Mouse (Mus musculus) kidney, postnatal 0 days (tissue): Measurements from ENCODE around the gene Chil1. TPM values are rescaled to one million over a fixed set of nuclear protein-coding genes. Genes with fewer than 3 reads are reported as not detected.

Experiments used
- ATAC-seq: fragments of 200-750 bp; cut with Nextera tagmentation; replicated peaks from 2 replicates; pipeline ENCODE4 v1.8.0; 2017; ENCODE audit warnings: low read depth, moderate number of reproducible peaks, moderate TSS enrichment, moderate library complexity; ENCODE audit not compliant: low FRiP score
- DNase-seq: peaks from one replicate; pipeline ENCODE4 v3.0.0-alpha.2; 2016; ENCODE audit warnings: low spot score
- H3K27ac ChIP-seq: fragments of 300-500 bp; sonication (generic); 2 replicates; pipeline ENCODE4 v1.5.1; 2014; ENCODE audit warnings: mild to moderate bottlenecking
- H3K27me3 ChIP-seq: fragments of 300-500 bp; sonication (generic); 2 replicates; pipeline ENCODE4 v1.6.1; 2014; ENCODE audit warnings: low read length, mixed read lengths; ENCODE audit not compliant: insufficient read depth
- H3K36me3 ChIP-seq: fragments of 300-500 bp; sonication (generic); 2 replicates; pipeline ENCODE4 v1.6.1; 2014; ENCODE audit warnings: low read length, mixed read lengths; ENCODE audit not compliant: insufficient read depth
- H3K4me1 ChIP-seq: fragments of 300-500 bp; sonication (generic); replicated peaks from 2 replicates; pipeline ENCODE4 v1.6.1; 2014; ENCODE audit warnings: antibody characterized with exemption, low read length, mixed read lengths; ENCODE audit not compliant: insufficient read depth
- H3K4me2 ChIP-seq: fragments of 300-500 bp; sonication (generic); 2 replicates; pipeline ENCODE4 v1.6.1; 2014; ENCODE audit warnings: mild to moderate bottlenecking, low read length, moderate library complexity, mixed read lengths
- H3K4me3 ChIP-seq: fragments of 300-500 bp; sonication (generic); replicated peaks from 2 replicates; pipeline ENCODE4 v1.5.1; 2014; ENCODE audit warnings: low read depth, low read length
- H3K9ac ChIP-seq: fragments of 300-500 bp; sonication (generic); 2 replicates; pipeline ENCODE4 v1.6.1; 2014; ENCODE audit warnings: low read depth, low read length
- H3K9me3 ChIP-seq: fragments of 300-500 bp; sonication (generic); replicated peaks from 2 replicates; pipeline ENCODE4 v1.6.1; 2016; ENCODE audit warnings: low read length, inconsistent platforms, mixed read lengths
- CTCF ChIP-seq: IDR thresholded peaks from 2 replicates; pipeline ENCODE4 v1.5.1; 2016; ENCODE audit warnings: antibody characterized with exemption, low read depth, mild to moderate bottlenecking, moderate library complexity
- WGBS: fragments of 180-500 bp; shearing (Covaris S2); extraction: QIAGEN DNeasy Blood & Tissue Kit; methylation state at CpG from one replicate; pipeline ENCODE4 v1.1.7; 2014; 5-methylcytosine and 5-hydroxymethylcytosine counted together
- polyA plus RNA-seq: library from polyadenylated mRNA; unstranded; fragments of >200 nt; fragmentation: Nextera tagmentation; extraction: Ambion mirVana; gene quantifications from 2 replicates; pipeline ENCODE4 v1.2.1, GENCODE M21; 2015

Chil1 gene
- polyA plus RNA-seq, 1 experiment from 2014 or later: 2.4 TPM

- H3K9me3 ChIP-seq: no peaks in the 10 kb centered on the region
- ATAC-seq: no peak
- no peaks in the 10 kb centered on the region for H3K27me3 ChIP-seq
- H3K36me3 ChIP-seq: no peaks in the 10 kb centered on the region
- H3K4me1 ChIP-seq: no peaks in the 10 kb centered on the region
- no peak for TF ChIP-seq CTCF
- WGBS: 83% methylated on average over 6 of the region's 6 CpGs
- H3K9ac ChIP-seq: no peak overlapping the region
- H3K4me3 ChIP-seq: no peak overlapping the region
- no peak overlapping the region for H3K27ac ChIP-seq
- no peak overlapping the region for H3K4me2 ChIP-seq
- no peak for DNase-seq
Observed at GRCm38 (mm10) chr1:134161399-134161798, 20.6 kb upstream of the Chil1 start.

GRCm38 (mm10) chr1:134162510-134163225, 19.3 kb upstream of the Chil1 start:
- 77% methylated on average over 6 of the region's 6 CpGs for WGBS
- TF ChIP-seq CTCF: no peak
- H3K36me3 ChIP-seq: no peaks in the 10 kb centered on the region
- H3K9ac ChIP-seq: no peak overlapping the region
- H3K4me3 ChIP-seq: no peak overlapping the region
- no peaks in the 10 kb centered on the region for H3K4me1 ChIP-seq
- no peaks in the 10 kb centered on the region for H3K27me3 ChIP-seq
- ATAC-seq (no peak), DNase-seq (no peak)
- no peak overlapping the region for H3K4me2 ChIP-seq
- no peak overlapping the region for H3K27ac ChIP-seq
- no peaks in the 10 kb centered on the region for H3K9me3 ChIP-seq

DNA sequence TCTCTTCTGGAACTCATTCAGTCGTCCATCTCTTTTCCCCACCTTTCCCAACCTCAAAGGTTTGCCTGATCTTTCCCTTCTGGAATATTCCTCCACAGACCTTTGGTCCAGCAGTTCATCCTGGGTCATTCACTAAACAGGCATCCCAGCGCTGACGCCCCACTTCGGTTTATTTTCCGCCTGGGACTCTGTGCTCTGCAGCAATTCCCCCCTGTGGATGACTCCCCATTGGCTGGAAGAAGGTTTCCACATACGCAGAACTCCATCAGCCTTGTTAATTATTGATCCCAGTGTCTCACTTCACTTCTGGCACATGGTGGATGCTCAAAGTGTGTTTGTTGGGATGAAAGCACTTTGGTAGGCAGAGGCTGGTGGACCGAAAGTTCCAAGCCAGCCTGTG, 18.5 kb upstream of the Chil1 start:
- no peak for TF ChIP-seq CTCF
- no peaks in the 10 kb centered on the region for H3K4me1 ChIP-seq
- WGBS: 73% methylated on average over 7 of the region's 7 CpGs
- H3K4me2 ChIP-seq: no peak overlapping the region
- H3K27ac ChIP-seq: no peak overlapping the region
- no peak overlapping the region for H3K9ac ChIP-seq
- no peak overlapping the region for H3K4me3 ChIP-seq
- ATAC-seq: no peak
- no peak for DNase-seq
- H3K9me3 ChIP-seq: no peaks in the 10 kb centered on the region
- no peaks in the 10 kb centered on the region for H3K36me3 ChIP-seq
- H3K27me3 ChIP-seq: no peaks in the 10 kb centered on the region

GRCm38 (mm10) chr1:134164454-134164853, 17.5 kb upstream of the Chil1 start:
- Histone ChIP-seq H3K9ac (no peak overlapping the region), H3K9me3 (no peaks in the 10 kb centered on the region), H3K36me3 (no peaks in the 10 kb centered on the region), H3K4me1 (no peaks in the 10 kb centered on the region), H3K27me3 (no peaks in the 10 kb centered on the region), H3K4me2 (no peak overlapping the region), H3K27ac (no peak overlapping the region), H3K4me3 (no peak overlapping the region)
- ATAC-seq: no peak
- DNase-seq: no peak
- 65% methylated on average over 4 of the region's 4 CpGs for WGBS
- no peak for TF ChIP-seq CTCF

- H3K27me3 ChIP-seq: no peaks in the 10 kb centered on the region
- H3K4me1 ChIP-seq: no peaks in the 10 kb centered on the region
- H3K36me3 ChIP-seq: no peaks in the 10 kb centered on the region
- no peaks in the 10 kb centered on the region for H3K9me3 ChIP-seq
- TF ChIP-seq CTCF: no peak
- no peak overlapping the region for H3K27ac ChIP-seq
- no peak overlapping the region for H3K9ac ChIP-seq
- DNase-seq: no peak
- ATAC-seq: no peak
- no peak overlapping the region for H3K4me3 ChIP-seq
- WGBS: 98% methylated on average over 3 of the region's 3 CpGs
- no peak overlapping the region for H3K4me2 ChIP-seq
Observed at GRCm38 (mm10) chr1:134166547-134166946, 15.4 kb upstream of the Chil1 start.

GRCm38 (mm10) chr1:134167416-134168305, 14.3 kb upstream of the Chil1 start:
- Histone ChIP-seq H3K4me3 (no peak overlapping the region), H3K36me3 (no peaks in the 10 kb centered on the region), H3K9ac (no peak overlapping the region), H3K9me3 (no peaks in the 10 kb centered on the region), H3K4me2 (no peak overlapping the region), H3K4me1 (no peaks in the 10 kb centered on the region), H3K27ac (no peak overlapping the region), H3K27me3 (no peaks in the 10 kb centered on the region)
- DNase-seq: no peak
- no peak for ATAC-seq
- no peak for TF ChIP-seq CTCF
- 73% methylated on average over 14 of the region's 14 CpGs for WGBS
